Mouse (Mus musculus) midbrain, embryonic 11.5 days (tissue): ENCODE results near the gene Ddi2. TPM values are rescaled to one million over a fixed set of nuclear protein-coding genes. Genes with fewer than 3 reads are reported as not detected.

ENCODE experiments used
- ATAC-seq: fragments of 200-750 bp; cut with Nextera tagmentation; 2 replicates; pipeline ENCODE4 v1.8.0; 2017; ENCODE audit warnings: moderate TSS enrichment, moderate library complexity; ENCODE audit not compliant: low FRiP score
- DNase-seq: peaks from one replicate; pipeline ENCODE4 v3.0.0; 2015; ENCODE audit warnings: low spot score; ENCODE audit errors: missing footprints
- H3K27ac ChIP-seq: fragments of 300-500 bp; sonication (generic); 2 replicates; pipeline ENCODE4 v1.5.1; 2014; ENCODE audit warnings: low read depth, low read length
- H3K27me3 ChIP-seq: fragments of 300-500 bp; sonication (generic); 2 replicates; pipeline ENCODE4 v1.6.1; 2014; ENCODE audit warnings: mild to moderate bottlenecking, low read length, moderate library complexity, mixed read lengths; ENCODE audit not compliant: control insufficient read depth, insufficient read depth
- H3K36me3 ChIP-seq: fragments of 300-500 bp; sonication (generic); 2 replicates; pipeline ENCODE4 v1.6.1; 2014; ENCODE audit warnings: mild to moderate bottlenecking, low read length, moderate library complexity, mixed read lengths; ENCODE audit not compliant: control insufficient read depth, insufficient read depth
- H3K4me1 ChIP-seq: fragments of 300-500 bp; sonication (generic); 2 replicates; pipeline ENCODE4 v1.6.1; 2014; ENCODE audit warnings: low read length; ENCODE audit not compliant: control insufficient read depth, insufficient read depth
- H3K4me2 ChIP-seq: fragments of 300-500 bp; sonication (generic); 2 replicates; pipeline ENCODE4 v1.6.1; 2014; ENCODE audit warnings: mild to moderate bottlenecking, moderate library complexity
- H3K4me3 ChIP-seq: fragments of 300-500 bp; sonication (generic); 2 replicates; pipeline ENCODE4 v1.5.1; 2014; ENCODE audit warnings: low read depth, low read length
- H3K9ac ChIP-seq: fragments of 300-500 bp; sonication (generic); 2 replicates; pipeline ENCODE4 v1.6.1; 2014; ENCODE audit warnings: low read length
- H3K9me3 ChIP-seq: fragments of 300-500 bp; sonication (generic); 2 replicates; pipeline ENCODE4 v1.6.1; 2016; ENCODE audit warnings: low read length; ENCODE audit not compliant: control insufficient read depth
- WGBS: fragments of 180-500 bp; shearing (Covaris S2); extraction: QIAGEN DNeasy Blood & Tissue Kit; methylation state at CpG from one replicate; pipeline ENCODE4 v1.1.7; 2014; 5-methylcytosine and 5-hydroxymethylcytosine counted together
- polyA plus RNA-seq: library from polyadenylated mRNA; unstranded; fragments of >200 nt; fragmentation: Nextera tagmentation; extraction: Ambion mirVana; gene quantifications from 2 replicates; pipeline ENCODE4 v1.2.1, GENCODE M21; 2014

Gene Ddi2
- polyA plus RNA-seq, 1 experiment from 2014 or later: 18.1 TPM

DNA sequence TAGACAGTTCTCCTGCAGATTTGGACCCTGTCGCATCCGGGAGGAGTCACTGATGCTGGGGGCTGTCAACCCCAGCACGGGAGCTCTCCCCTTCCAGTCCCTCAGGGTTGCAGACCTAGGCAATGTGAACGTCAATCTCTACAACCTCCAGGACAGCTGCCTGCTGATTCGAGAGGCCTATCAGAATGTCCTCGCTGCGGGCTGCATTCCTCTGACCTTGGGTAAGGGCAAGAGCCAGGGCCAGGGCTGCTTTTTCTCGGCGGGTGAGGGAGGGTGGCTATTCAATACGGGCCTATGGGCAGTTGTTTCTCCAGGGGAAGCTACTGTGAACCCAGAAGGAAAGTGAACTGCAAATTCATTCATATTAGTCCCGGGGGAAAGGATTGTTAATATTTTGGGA is 26.3 kb upstream of the Ddi2 start:
- WGBS: 47% methylated on average over 11 of the region's 11 CpGs
- no peak overlapping the region for H3K27ac ChIP-seq
- no peaks in the 10 kb centered on the region for H3K9me3 ChIP-seq
- no peak overlapping the region for H3K4me3 ChIP-seq
- H3K4me1 ChIP-seq: no peaks in the 10 kb centered on the region
- no peak for ATAC-seq
- no peak overlapping the region for H3K9ac ChIP-seq
- no peak for DNase-seq
- no peak overlapping the region for H3K4me2 ChIP-seq
- no peaks in the 10 kb centered on the region for H3K36me3 ChIP-seq
- H3K27me3 ChIP-seq: no peaks in the 10 kb centered on the region

GRCm38 (mm10) chr4:141746578-141747346 is 23.5 kb upstream of the Ddi2 start, which contains the start of gene Agmat:
TSS of gene Agmat (plus strand) at chr4:141746672.
- no peak within 1 kb of the TSS for H3K9ac ChIP-seq
- no peak within 1 kb of the TSS for H3K27ac ChIP-seq
- no peaks in the 10 kb centered on the region for H3K4me1 ChIP-seq
- WGBS: 24% methylated on average over 25 of the region's 25 CpGs
- no peak within 1 kb of the TSS for H3K4me2 ChIP-seq
- ATAC-seq (no peak), DNase-seq (no peak)
- no peak within 1 kb of the TSS for H3K4me3 ChIP-seq
- no peaks in the 10 kb centered on the region for H3K9me3 ChIP-seq
- H3K36me3 ChIP-seq: no peaks in the 10 kb centered on the region
- no peaks in the 10 kb centered on the region for H3K27me3 ChIP-seq

DNA sequence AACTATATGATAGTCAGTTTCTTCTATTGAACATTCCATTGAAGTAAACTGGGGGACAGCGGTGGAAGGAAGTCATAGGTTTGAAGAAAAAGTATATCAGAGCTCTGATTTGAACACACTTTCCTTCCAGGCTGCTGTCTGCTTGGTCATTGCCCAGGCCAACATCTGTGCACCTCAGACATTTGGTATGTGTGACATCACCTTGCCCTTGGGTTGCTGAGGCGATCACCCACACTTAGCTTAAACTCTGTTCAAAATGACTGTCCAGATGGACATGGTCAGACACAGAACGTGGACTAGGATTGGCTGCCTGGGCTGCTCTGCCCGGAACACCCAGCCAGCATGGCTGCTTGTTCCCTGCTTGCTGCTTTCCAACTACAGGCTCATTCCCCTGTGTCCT is 19.2 kb upstream of the Ddi2 start:
- ATAC-seq: no peak
- Histone ChIP-seq H3K9ac (no peak overlapping the region), H3K4me1 (no peaks in the 10 kb centered on the region), H3K4me2 (no peak overlapping the region), H3K4me3 (no peak overlapping the region), H3K27ac (no peak overlapping the region), H3K27me3 (no peaks in the 10 kb centered on the region), H3K36me3 (no peaks in the 10 kb centered on the region), H3K9me3 (no peaks in the 10 kb centered on the region; the same call in 1 of the 2 replicates)
- DNase-seq: no peak
- WGBS: 93% methylated on average over 4 of the region's 4 CpGs

DNA sequence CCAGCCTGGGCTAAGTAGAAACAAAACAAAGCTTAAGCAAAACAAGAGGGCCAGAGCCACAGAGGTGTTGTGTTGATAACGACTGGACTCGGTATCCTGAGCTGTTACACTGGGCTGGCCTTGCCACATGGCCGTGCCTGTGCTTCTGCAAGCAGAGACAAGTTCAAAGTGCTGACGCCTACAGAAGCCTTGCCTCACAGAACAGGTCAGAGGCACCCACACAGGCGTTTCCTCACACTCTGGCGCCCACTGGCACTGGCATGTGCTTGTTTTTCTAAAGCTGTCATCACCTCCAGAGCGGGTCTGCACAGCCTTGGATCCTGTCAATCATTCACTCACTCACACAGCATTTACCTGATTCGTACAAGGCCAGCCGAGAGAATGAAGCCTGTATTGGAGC is 18.6 kb upstream of the Ddi2 start:
- Histone ChIP-seq H3K9ac (no peak overlapping the region), H3K4me2 (no peak overlapping the region), H3K9me3 (no peaks in the 10 kb centered on the region; the same call in 1 of the 2 replicates), H3K36me3 (no peaks in the 10 kb centered on the region), H3K4me3 (no peak overlapping the region), H3K27ac (no peak overlapping the region), H3K27me3 (no peaks in the 10 kb centered on the region), H3K4me1 (no peaks in the 10 kb centered on the region)
- WGBS: 75% methylated on average over 9 of the region's 9 CpGs
- ATAC-seq (no peak), DNase-seq (no peak)

DNA sequence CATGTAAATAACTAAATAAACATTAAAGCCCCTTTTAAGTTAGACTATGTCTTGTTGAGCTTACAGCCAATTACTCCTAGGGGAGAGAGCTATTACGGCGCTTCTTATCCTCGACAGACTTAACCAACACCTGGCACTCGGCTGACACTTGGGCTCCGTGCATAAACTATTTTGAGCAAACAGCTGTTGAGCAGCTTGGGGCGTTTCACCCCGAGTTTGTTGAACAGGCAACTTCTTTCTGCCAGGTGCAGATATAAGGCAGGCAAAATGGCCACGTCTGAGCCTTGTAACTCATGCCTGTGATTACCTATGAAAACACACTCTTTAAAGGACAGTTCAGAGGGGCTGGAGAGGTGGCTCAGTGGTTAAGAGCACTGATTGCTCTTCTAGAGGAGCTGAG is 14.8 kb upstream of the Ddi2 start:
- Histone ChIP-seq H3K4me1 (no peaks in the 10 kb centered on the region), H3K4me2 (no peak overlapping the region), H3K36me3 (no peaks in the 10 kb centered on the region), H3K9me3 (no peaks in the 10 kb centered on the region; the same call in 1 of the 2 replicates), H3K27me3 (no peaks in the 10 kb centered on the region), H3K9ac (no peak overlapping the region), H3K4me3 (no peak overlapping the region), H3K27ac (no peak overlapping the region)
- DNase-seq (no peak), ATAC-seq (no peak)
- WGBS: 77% methylated on average over 8 of the region's 8 CpGs

GRCm38 (mm10) chr4:141736856-141737255 is 13.6 kb upstream of the Ddi2 start:
- H3K27me3 ChIP-seq: no peaks in the 10 kb centered on the region
- no peaks in the 10 kb centered on the region for H3K4me1 ChIP-seq
- H3K4me3 ChIP-seq: no peak overlapping the region
- H3K9ac ChIP-seq: no peak overlapping the region
- H3K9me3 ChIP-seq: no peaks in the 10 kb centered on the region; the same call in 1 of the 2 replicates
- no peak overlapping the region for H3K4me2 ChIP-seq
- WGBS: 78% methylated on average over 4 of the region's 4 CpGs
- no peak overlapping the region for H3K27ac ChIP-seq
- no peaks in the 10 kb centered on the region for H3K36me3 ChIP-seq
- DNase-seq: no peak
- no peak for ATAC-seq

DNA sequence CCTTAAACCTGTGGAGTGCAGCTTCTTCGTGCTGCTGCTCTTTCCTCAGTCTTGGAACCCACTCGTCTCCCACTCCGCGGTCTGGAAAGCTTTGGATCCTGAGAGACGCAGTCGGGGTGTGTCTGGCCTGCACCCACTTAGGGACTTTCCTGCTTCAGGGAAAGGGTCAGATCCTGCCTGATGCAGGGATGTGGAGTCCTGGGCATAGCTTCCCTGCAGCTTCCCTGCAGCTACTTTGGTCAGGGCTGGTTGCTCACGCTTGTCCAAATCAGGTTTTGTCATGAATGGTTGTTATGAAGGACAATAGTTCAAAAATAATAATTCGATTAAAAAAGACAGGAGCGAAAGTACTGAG is 12.0 kb upstream of the Ddi2 start:
- Histone ChIP-seq H3K4me2 (peak overlapping the region; percentile 61), H3K9ac (no peak overlapping the region), H3K4me3 (peak overlapping the region; percentile 34), H3K9me3 (no peaks in the 10 kb centered on the region; the same call in 1 of the 2 replicates), H3K4me1 (no peaks in the 10 kb centered on the region), H3K27ac (no peak overlapping the region), H3K36me3 (no peaks in the 10 kb centered on the region), H3K27me3 (no peaks in the 10 kb centered on the region)
- ATAC-seq (no peak; the same call in 1 of the 2 replicates), DNase-seq (no peak)
- whole genome bisulfite sequencing: 24% methylated on average over 9 of the region's 9 CpGs

DNA sequence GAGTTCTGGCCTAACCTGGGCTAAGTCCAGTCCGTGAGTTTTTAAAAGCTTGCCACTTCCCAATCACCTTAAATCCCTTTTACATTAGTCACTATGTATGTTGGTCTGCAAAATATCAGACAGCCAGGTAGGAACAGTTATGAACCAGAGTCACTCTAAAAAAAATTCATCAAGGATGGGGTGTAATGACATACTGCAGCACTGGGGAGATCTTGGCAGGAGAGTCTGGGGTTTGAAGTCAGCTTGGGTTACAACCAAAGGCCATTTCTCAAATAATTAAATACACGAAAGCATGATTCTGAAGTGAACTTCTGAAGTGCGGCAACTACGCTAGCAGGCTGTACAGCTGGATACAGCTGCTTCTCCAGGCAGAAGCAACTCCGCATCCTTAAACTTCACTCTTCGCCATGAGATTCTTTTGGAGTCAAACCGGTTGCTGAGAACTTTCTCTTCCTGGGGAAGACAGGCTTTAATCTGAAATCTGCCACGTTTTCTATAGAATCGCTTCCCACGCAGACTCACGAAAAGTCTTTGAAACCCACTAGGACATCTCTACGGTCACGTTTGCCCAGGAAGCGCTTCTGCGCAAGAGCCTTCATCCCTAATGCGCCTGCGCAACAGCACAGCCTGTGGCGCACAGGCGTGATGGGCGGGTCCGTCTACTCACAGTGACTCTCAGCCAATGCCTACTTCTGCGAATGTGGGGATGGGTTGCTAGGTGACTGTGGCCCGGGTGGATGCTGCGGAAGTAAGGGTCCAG is 11.4 kb upstream of the Ddi2 start:
- H3K4me2 ChIP-seq: peak overlapping the region; percentile 61
- DNase-seq (peak; percentile 96), ATAC-seq (peak; percentile 99)
- 7% methylated on average over 24 of the region's 24 CpGs for WGBS
- no peak overlapping the region for H3K27ac ChIP-seq
- H3K27me3 ChIP-seq: no peaks in the 10 kb centered on the region
- H3K36me3 ChIP-seq: no peaks in the 10 kb centered on the region
- H3K4me3 ChIP-seq: peak overlapping the region; percentile 34
- H3K4me1 ChIP-seq: no peaks in the 10 kb centered on the region
- no peaks in the 10 kb centered on the region for H3K9me3 ChIP-seq
- H3K9ac ChIP-seq: peak overlapping the region; percentile 63

DNA sequence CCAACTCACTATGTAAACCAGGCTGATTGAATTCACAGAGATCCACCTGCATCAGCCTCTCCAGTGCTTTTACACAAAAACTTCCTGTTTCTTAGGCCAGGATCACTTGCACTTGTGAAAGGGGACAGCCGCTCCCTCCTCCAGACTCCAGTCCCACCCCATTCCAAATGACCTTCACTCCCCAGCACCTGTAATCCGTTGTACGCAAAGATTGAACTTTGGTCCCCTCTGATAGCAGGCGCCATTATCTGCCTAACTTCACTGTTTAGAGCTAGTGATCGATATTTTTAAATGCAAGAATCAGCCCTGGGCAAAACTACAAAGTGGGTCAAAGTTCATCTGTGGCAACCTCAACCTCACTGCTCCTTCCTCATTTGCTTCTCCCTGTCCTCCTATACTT is 8.5 kb upstream of the Ddi2 start:
- Histone ChIP-seq H3K27me3 (no peaks in the 10 kb centered on the region), H3K27ac (no peak overlapping the region), H3K4me3 (no peak overlapping the region), H3K9ac (no peak overlapping the region), H3K9me3 (no peaks in the 10 kb centered on the region), H3K4me2 (no peak overlapping the region), H3K4me1 (no peaks in the 10 kb centered on the region), H3K36me3 (no peaks in the 10 kb centered on the region)
- no peak for ATAC-seq
- 84% methylated on average over 5 of the region's 5 CpGs for WGBS
- DNase-seq: no peak
